Mouse (Mus musculus) CD4-positive, CD25-positive, alpha-beta regulatory T cell, adult 2 months (primary cell): ENCODE measurements at regions not wholly inside any gene's neighbourhood (a gene's known extent, or its start where the extent isn't known, plus 50 kb on each side); places are given as distances from the start of the nearest gene placed in this dataset.
"Not testable (repeated sequence)": the region's sequence is repeated elsewhere in the genome, so short reads cannot be mapped to it uniquely, and the experiment has no call there.

Source experiments
- DNase-seq: peaks from one replicate; pipeline ENCODE4 v3.0.0-alpha.2; 2012; ENCODE audit warnings: low read depth, low spot score

GRCm38 (mm10) chr12:15565941-15566784 is 250.6 kb downstream of the Trib2 start:
- peak; percentile 2 for DNase-seq

GRCm38 (mm10) chr12:15562826-15563225 is 253.9 kb downstream of the Trib2 start:
- DNase-seq = no peak

GRCm38 (mm10) chr12:15555471-15555870 is 261.3 kb downstream of the Trib2 start:
- DNase-seq = no peak

GRCm38 (mm10) chr12:15553681-15554007 is 263.1 kb downstream of the Trib2 start:
- no peak for DNase-seq

GRCm38 (mm10) chr12:15552979-15553680 is 263.6 kb downstream of the Trib2 start:
- DNase-seq = no peak

- DNase-seq = no peak
These were observed 264.5 kb downstream of the Trib2 start for GRCm38 (mm10) chr12:15552210-15552609.

GRCm38 (mm10) chr12:15551281-15551900 is 265.3 kb downstream of the Trib2 start:
- no peak for DNase-seq

- no peak for DNase-seq
These were observed 272.4 kb downstream of the Trib2 start for GRCm38 (mm10) chr12:15544351-15544750.

- DNase-seq = no peak
These were observed 274.2 kb downstream of the Trib2 start for GRCm38 (mm10) chr12:15542486-15542885.

- DNase-seq = no peak
These were observed 279.8 kb downstream of the Trib2 start for GRCm38 (mm10) chr12:15536852-15537368.

- DNase-seq = no peak
These were observed 280.5 kb downstream of the Trib2 start for GRCm38 (mm10) chr12:15536247-15536646.

GRCm38 (mm10) chr12:15535822-15536221 is 280.9 kb downstream of the Trib2 start:
- peak; percentile 88 for DNase-seq

GRCm38 (mm10) chr12:15520783-15521407 is 295.8 kb downstream of the Trib2 start:
- DNase-seq = no peak

GRCm38 (mm10) chr12:15511994-15512393 is 304.7 kb downstream of the Trib2 start:
- no peak for DNase-seq

- DNase-seq = peak; percentile 1
These were observed 309.1 kb downstream of the Trib2 start for GRCm38 (mm10) chr12:15507576-15507975.

- DNase-seq = no peak
These were observed 323.1 kb downstream of the Trib2 start for GRCm38 (mm10) chr12:15493640-15494039.

- no peak for DNase-seq
These were observed 344.0 kb downstream of the Trib2 start for GRCm38 (mm10) chr12:15472741-15473140.

- no peak for DNase-seq
These were observed 357.3 kb downstream of the Trib2 start for GRCm38 (mm10) chr12:15459429-15459828.

GRCm38 (mm10) chr12:15456369-15456768 is 360.4 kb downstream of the Trib2 start:
- not testable (repeated sequence) for DNase-seq

GRCm38 (mm10) chr12:15455744-15456143 is 361.0 kb downstream of the Trib2 start:
- DNase-seq = no peak

- no peak for DNase-seq
These were observed 367.2 kb downstream of the Trib2 start for GRCm38 (mm10) chr12:15449484-15449883.
